Mouse (Mus musculus) A20 (cell line): ENCODE data around the gene Wee2.

Experiments
- DNase-seq: peaks from one replicate; pipeline ENCODE4 v3.0.0-alpha.2; 2011; ENCODE audit warnings: low read depth, low spot score

Wee2 gene

DNA sequence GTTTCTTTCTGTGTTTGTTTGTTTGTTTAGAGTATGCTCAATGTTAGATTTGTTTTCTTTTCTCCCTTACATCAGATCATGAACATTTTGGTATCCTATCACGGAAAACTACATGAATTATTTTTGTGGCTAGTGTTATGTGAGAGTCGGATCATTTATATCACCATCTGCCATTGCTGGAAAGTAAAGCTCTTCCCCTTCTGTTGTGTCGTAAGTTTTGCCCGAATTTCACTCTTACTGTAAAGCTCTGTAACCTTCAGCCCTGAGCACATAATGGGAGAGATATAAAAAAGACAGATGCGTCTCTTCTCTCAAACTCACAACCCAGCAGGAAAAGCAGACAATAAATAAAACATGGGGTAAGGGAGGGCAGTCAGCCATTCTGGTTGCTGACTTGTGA lies at the start of gene Wee2:
Gene Wee2, plus strand, starts transcription at position 153 of the 400 bp plus-strand sequence.
- no peak for DNase-seq

- no peak for DNase-seq
These were observed 47.9 kb upstream of the Wee2 start for GRCm38 (mm10) chr6:40390975-40391374.

DNA sequence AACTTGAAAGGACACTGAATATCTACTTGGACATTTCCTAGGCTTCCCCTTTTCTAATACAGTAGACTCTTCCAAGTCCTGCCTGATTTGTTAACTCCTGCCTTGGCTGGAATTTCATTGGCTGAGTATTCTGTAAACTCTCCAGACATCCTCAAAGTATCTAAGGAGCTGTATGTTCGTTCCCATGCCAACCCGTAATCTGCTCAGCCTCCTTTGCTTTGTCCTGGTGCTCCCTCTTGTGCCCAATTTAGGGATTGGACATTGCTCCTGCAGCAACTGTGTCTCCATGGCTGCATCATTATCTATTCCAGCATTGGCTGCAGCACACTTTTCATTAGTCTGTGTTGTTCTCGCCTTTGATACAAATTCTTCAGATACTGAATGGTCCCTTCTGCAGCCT lies 45.7 kb upstream of the Wee2 start:
- peak; percentile 30 for DNase-seq

- no peak for DNase-seq
These were observed 36.9 kb upstream of the Wee2 start for GRCm38 (mm10) chr6:40402031-40402430.

- DNase-seq = no peak
These were observed 35.1 kb upstream of the Wee2 start for GRCm38 (mm10) chr6:40403640-40404285.

GRCm38 (mm10) chr6:40411085-40411484 lies 27.8 kb upstream of the Wee2 start:
- no peak for DNase-seq

GRCm38 (mm10) chr6:40413046-40413445 lies 25.8 kb upstream of the Wee2 start:
- DNase-seq = no peak

DNA sequence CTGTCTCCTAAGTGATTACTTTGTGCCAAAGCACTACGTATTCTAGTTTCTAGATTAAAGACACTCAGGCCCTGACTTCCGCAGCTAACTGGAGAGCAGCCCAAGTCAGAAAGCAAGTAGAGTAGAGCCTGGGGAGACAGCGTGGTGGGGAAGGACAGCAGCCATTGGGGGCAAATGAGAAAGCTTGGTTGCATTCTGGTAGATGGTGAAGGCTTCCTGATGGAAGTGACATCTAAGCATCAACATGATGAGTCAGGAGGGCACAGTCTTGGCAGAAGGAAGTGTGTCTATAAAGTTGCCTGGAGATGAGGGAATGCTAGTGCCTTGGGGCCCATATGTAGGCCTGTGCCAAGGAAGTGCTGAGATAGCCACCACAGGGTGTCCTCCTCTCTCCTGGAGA lies 25.3 kb upstream of the Wee2 start:
- no peak for DNase-seq

DNA sequence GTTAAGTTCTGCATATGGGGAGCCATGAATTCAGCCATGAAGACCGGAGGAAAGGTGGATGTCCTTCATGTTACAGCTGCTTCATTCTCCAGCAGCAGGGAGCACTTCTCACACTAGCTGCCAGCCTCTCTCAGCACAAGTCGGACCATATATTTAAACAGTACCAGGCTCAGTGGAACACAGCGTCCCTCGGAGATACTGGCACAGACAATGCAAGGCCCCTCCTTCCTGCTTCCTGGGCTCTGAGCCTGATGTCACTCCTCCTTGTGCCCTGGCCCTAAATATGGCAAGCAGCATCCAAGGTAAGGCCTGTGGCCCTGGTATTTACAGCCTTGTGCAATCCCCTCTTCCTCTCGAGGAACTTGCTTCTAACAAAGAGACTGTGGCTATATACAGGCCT lies 23.1 kb upstream of the Wee2 start:
- no peak for DNase-seq

DNA sequence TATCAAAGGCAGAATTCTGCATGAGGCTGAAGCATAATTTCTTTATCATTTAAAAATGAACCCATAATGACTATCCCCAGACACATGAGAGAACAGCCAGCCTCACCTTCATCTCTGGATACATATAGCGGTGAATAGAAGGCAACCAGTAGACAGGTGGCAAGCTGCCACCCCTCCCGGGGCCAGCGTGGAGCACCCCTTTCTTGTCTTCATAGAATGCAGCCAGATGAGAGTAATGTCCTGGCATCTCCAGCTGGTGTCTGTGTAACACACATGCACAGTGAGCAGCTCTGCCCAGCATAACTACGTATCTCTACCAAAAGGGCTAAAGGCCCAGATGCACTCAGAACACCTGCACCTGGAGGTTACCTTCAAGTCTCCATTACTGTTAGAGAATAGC lies 20.5 kb upstream of the Wee2 start:
- no peak for DNase-seq

GRCm38 (mm10) chr6:40421099-40421498 lies 17.8 kb upstream of the Wee2 start:
- DNase-seq = no peak

GRCm38 (mm10) chr6:40423013-40423412 lies 15.9 kb upstream of the Wee2 start:
- DNase-seq = no peak

- peak; percentile 70 for DNase-seq
These were observed 15.1 kb upstream of the Wee2 start for GRCm38 (mm10) chr6:40423774-40424173.

DNA sequence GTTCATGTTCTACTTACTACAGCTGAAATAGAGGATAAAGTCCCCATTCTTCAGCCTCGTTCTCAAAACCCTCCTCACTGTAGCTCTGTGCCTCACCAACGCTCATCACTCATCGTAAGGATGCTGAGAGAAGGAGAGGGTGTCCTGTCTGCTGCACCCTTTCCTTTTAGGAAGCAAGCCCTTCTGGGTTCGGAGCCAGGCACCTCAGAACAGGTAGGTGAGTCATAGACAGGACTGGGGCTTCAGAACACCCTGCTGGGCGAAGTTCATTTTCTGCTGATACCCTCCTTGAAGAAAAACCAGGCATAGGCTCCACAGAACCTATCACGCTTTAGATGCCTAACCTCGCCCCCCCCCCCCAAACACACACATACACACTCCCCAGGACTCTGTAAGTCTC lies 11.4 kb upstream of the Wee2 start:
- DNase-seq = no peak

- no peak for DNase-seq
These were observed 10.2 kb upstream of the Wee2 start for GRCm38 (mm10) chr6:40428696-40429095.

DNA sequence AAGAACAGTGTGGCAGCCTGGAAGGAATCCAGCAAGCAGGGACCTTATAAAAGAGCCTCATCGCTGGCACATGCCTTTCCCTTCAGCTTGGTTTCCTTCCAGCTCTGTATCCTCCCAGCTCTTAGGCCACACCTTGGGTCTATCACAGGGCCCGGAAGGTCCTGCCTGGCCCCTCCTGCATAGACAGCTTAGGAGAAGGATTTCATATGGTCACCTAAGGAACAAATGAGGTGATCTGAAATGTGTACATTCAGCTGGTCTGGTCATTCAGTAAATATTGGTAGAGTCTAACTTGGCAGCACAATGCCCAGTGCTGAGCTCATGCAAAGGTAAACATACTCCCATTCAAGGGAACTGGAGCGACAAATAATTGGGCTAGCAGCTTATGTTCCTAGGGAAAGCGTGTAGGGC lies 9.4 kb upstream of the Wee2 start:
- no peak for DNase-seq

DNA sequence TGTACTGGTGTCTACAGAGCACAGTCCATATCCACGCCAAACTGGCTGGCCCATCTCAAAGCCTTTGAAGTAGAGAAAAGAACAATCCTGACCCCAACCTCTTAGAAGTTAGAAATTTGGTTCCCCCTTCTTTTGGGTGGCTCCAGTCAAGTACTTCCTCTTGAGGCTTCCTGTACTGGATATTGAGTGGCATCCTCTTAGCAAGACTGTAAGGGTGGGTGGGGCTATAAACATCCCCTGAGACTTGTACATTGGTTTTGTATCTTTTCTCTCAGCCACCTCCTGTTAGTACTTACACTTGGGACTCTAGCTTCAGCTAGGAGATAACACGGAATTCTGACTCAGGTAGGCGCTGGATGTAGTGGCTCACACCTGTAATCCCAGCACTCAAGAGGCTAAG lies 8.6 kb upstream of the Wee2 start:
- DNase-seq = peak; percentile 43

DNA sequence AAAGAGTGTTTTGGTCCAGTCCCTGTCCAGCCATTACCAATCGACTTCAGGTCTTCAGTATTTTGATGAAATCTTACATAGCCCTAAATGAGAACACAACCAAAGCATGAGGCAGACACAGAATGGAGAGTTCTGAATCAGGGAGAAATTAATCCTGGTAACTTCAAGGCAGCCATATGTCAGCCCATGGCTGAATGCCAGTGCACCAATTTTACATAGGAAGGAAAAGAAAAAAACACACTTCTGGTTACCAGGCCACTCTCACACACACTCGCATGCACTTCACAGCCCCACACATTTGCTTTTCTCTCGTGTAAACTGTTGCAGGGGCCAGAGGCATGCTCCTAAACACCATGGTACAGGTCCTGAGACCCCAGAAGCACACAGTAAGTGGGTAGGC lies 8.0 kb upstream of the Wee2 start:
- DNase-seq = no peak

DNA sequence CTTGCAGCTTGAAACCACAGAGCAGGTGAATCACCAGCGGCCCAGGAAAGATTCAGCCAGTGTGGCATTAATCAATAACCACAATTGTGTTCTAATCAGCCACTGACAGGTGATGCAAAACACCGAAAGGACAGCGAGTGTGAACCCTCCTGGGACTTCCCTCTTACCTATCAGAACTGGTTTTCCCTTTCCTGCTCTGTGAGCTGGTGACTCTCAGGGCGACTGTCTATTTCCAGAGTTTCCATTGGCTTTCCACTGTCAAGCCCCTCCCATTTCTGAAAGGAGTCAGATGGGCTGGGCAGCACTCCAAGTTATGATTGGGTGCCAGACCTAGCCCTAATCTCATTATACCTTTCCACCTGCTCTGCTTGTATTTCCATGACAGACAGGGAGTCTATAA lies 7.5 kb upstream of the Wee2 start:
- DNase-seq = peak; percentile 28

GRCm38 (mm10) chr6:40431812-40432211 lies 7.1 kb upstream of the Wee2 start:
- peak; percentile 43 for DNase-seq

DNA sequence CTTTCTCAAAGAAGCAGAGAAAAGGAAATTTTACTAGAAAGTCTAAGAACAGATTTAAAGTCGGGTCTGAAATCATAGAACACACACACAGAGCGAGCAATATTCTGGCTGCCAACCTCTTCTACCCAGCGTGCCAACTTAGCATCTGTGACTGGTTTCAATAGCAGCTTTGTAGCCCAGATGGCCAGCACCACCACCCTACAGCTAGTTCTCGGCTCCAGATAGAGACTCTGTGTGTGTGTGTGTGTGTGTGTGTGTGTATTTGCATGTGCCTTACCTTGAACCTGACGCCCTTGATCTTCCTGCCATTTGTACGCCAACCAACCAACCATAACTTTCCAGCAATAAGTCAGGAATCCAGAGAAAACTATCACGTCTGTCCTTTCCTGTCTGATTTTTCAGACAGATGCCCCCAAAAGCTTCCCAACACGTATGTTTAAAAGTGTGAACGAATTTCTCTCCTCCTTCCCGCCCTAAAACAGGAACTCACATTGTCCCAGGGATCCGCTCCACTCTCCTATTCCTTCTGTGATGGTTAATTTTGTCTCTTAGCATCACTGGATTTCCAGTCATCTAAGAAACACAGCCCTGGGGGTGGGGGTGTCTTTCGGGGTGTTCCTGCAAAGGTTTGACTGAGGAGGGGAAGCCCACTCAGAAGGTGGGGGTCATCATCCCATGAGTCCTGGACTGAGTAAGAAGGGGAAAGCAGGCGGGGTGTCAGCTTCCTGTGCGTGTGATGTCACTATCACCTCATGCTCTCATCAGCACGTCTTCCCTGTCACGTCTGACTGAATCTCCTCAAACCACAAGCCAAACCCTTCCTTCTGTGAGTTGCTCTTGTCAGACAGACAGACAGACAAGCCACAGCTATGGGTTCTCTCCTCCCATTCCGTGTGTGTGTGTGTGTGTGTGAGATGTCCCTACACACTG lies 6.3 kb upstream of the Wee2 start:
- DNase-seq = peak; percentile 54

DNA sequence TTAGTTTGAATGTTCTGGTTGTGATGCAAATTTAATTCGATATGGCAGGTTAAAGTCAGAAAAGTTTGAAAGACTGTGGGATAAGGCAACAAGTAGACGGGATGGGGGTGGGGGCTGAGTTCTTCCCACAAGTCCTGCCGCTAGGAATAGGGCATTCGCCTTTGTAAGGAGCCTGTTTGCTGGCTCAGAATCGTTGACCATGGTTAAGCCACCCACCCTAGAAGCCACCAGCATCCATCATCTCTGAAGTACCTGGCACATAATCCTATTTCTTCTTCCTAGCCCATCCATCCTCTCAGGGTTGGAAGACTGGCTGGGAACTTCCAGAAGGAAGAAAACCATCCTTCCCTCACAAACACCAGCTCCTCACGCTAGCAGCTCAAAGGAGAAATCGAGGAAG lies 4.2 kb upstream of the Wee2 start:
- no peak for DNase-seq
